Mouse (Mus musculus) G1E (cell line): Measurements from ENCODE around the gene Selenop. TPM values are rescaled to one million over a fixed set of nuclear protein-coding genes. Genes with fewer than 3 reads are reported as not detected.

Experiments used
- ATAC-seq: 2 replicates; pipeline ENCODE4 v1.8.0; 2016; ENCODE audit warnings: mild to moderate bottlenecking; ENCODE audit not compliant: insufficient number of reproducible peaks, poor library complexity, low FRiP score, severe bottlenecking; ENCODE audit errors: extremely low read depth
- DNase-seq: peaks from one replicate; pipeline ENCODE4 v3.0.0; 2012; ENCODE audit warnings: low spot score
- H3K27me3 ChIP-seq: 2 replicates; pipeline ENCODE4 v1.6.1; 2012; ENCODE audit warnings: mild to moderate bottlenecking, low read length, inconsistent platforms; ENCODE audit not compliant: insufficient read depth
- H3K36me3 ChIP-seq: replicated peaks from 2 replicates; pipeline ENCODE3; 2012; ENCODE audit warnings: mild to moderate bottlenecking, inconsistent platforms
- H3K4me1 ChIP-seq: 2 replicates; pipeline ENCODE4 v1.6.1; 2012; ENCODE audit warnings: low read depth, low read length, inconsistent platforms, mixed read lengths; ENCODE audit not compliant: insufficient read depth
- H3K4me3 ChIP-seq: 2 replicates; pipeline ENCODE4 v1.5.1; 2012; ENCODE audit warnings: low read depth, mild to moderate bottlenecking, inconsistent platforms, low read length, moderate library complexity, mixed read lengths
- H3K9me3 ChIP-seq: replicated peaks from 2 replicates; pipeline ENCODE4 v1.6.1; 2012; ENCODE audit warnings: inconsistent platforms
- CTCF ChIP-seq: IDR thresholded peaks from 2 replicates; pipeline ENCODE4 v1.5.1; 2012; ENCODE audit warnings: low read depth, low read length, inconsistent platforms, mixed read lengths
- GATA1 ChIP-seq: IDR thresholded peaks from 2 replicates; pipeline ENCODE4 v1.6.1; 2012; ENCODE audit warnings: borderline replicate concordance, low read length, inconsistent platforms, mixed read lengths
- GATA2 ChIP-seq: IDR thresholded peaks from 2 replicates; pipeline ENCODE4 v1.6.1; 2012; ENCODE audit warnings: low read depth, low read length, inconsistent platforms, borderline replicate concordance
- POLR2AphosphoS5 ChIP-seq: IDR thresholded peaks from 2 replicates; pipeline ENCODE4 v1.6.1; 2012; ENCODE audit warnings: low read depth, low read length, inconsistent platforms; ENCODE audit not compliant: insufficient replicate concordance
- TAL1 ChIP-seq: conservative IDR thresholded peaks from 2 replicates; pipeline ENCODE4 v1.6.1; 2012; ENCODE audit warnings: low read depth, low read length, inconsistent platforms, mixed read lengths
- polyA plus RNA-seq: library from polyadenylated mRNA; stranded (reverse); fragments of >175 nt; gene quantifications from 2 replicates; pipeline ENCODE4 v1.2.3, GENCODE M21; 2012
- total RNA-seq, 2 experiments: library from RNA; stranded (forward) in 1 of 2; stranded (reverse) in 1 of 2; fragments of 200-1000 nt in 1 of 2; fragments of >200 nt in 1 of 2; fragmentation: Nextera tagmentation in 1 of 2; gene quantifications; 2 replicates each; pipeline ENCODE4 v1.2.3; 2014 to 2017

Selenop gene
- total and polyA plus RNA-seq, 3 experiments: 0.49 to 0.90 TPM; not detected in 1

DNA sequence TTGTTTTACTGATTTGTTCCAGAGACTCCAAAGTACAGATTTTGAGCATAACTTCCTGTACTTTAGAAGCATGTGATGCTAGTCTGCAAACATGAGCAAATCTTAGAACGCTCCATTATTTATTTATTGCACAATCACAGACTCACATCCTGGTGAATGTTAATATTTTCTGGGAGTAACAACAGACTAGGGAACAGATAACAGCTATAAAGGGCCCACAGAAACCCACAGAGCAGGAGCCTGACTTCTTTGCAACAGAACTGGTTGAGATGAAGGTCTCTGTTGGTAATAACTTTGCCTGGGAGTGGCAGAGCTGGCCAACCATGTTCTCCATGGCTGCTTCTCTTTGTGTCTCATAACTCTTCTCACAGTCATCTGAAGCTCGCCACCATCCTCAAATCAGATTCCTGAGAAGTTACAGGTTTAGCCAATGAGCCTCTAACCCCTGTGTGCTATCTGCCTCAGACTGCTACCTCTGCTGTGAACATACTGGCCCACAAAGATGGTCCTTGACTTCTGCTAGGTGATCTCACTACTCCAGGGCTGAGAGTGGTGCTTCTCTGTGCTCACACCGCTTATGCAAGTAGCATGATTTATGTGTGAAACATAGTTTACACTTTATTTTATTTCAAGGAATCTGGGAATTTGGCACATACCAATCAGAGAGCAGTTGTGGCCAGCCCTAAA is 17.2 kb upstream of the Selenop start:
- no peaks in the 10 kb centered on the region for H3K27me3 ChIP-seq
- H3K4me1 ChIP-seq: no peaks in the 10 kb centered on the region
- no peaks in the 10 kb centered on the region for H3K9me3 ChIP-seq
- no peak for ATAC-seq
- H3K36me3 ChIP-seq: no peaks in the 10 kb centered on the region
- DNase-seq: no peak
- TF ChIP-seq POLR2AphosphoS5 (no peak), GATA2 (no peak), TAL1 (no peak), GATA1 (no peak), CTCF (no peak)
- no peak overlapping the region for H3K4me3 ChIP-seq

- H3K9me3 ChIP-seq: no peaks in the 10 kb centered on the region
- ATAC-seq: no peak
- TF ChIP-seq CTCF: no peak
- no peak for TF ChIP-seq TAL1
- TF ChIP-seq GATA2: no peak
- TF ChIP-seq GATA1: no peak
- TF ChIP-seq POLR2AphosphoS5: no peak
- no peaks in the 10 kb centered on the region for H3K27me3 ChIP-seq
- no peak for DNase-seq
- H3K4me3 ChIP-seq: no peak overlapping the region
- H3K4me1 ChIP-seq: no peaks in the 10 kb centered on the region
- no peaks in the 10 kb centered on the region for H3K36me3 ChIP-seq
Observed at GRCm38 (mm10) chr15:3251718-3252067, 16.7 kb upstream of the Selenop start.

DNA sequence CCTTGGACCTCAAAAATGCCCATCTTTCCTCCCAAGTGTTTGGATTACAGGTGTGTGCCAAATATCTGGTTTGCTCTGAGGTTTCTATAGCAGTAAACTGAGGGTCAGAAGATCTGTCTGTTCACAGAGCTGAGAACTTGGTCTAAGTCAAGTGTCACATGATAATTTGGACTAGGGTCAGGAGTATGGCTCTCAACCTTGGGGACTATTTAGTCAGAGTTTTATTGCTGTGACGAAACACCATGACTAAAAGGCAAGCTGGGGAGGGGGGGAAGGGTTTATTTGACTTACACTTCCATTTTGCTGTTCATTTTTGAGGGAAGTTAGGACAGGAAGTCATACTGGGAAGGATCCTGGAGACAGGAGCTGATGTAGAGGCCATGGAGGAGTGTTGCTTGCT is 9.3 kb upstream of the Selenop start:
- DNase-seq (no peak), ATAC-seq (no peak)
- H3K36me3 ChIP-seq: no peaks in the 10 kb centered on the region
- TF ChIP-seq CTCF: no peak
- no peaks in the 10 kb centered on the region for H3K27me3 ChIP-seq
- H3K9me3 ChIP-seq: no peaks in the 10 kb centered on the region
- H3K4me3 ChIP-seq: no peak overlapping the region
- H3K4me1 ChIP-seq: no peaks in the 10 kb centered on the region

GRCm38 (mm10) chr15:3260309-3260708 is 8.0 kb upstream of the Selenop start:
- H3K9me3 ChIP-seq: no peaks in the 10 kb centered on the region
- H3K27me3 ChIP-seq: no peaks in the 10 kb centered on the region
- TF ChIP-seq GATA1 (no peak), TAL1 (no peak), POLR2AphosphoS5 (no peak)
- H3K4me1 ChIP-seq: no peaks in the 10 kb centered on the region
- no peak for DNase-seq
- no peaks in the 10 kb centered on the region for H3K36me3 ChIP-seq
- ATAC-seq: no peak
- H3K4me3 ChIP-seq: no peak overlapping the region

- Histone ChIP-seq H3K4me1 (no peaks in the 10 kb centered on the region), H3K4me3 (no peak overlapping the region), H3K36me3 (no peaks in the 10 kb centered on the region), H3K9me3 (no peaks in the 10 kb centered on the region), H3K27me3 (no peaks in the 10 kb centered on the region)
- ATAC-seq: no peak
- no peak for DNase-seq
- TF ChIP-seq CTCF: no peak
- TF ChIP-seq POLR2AphosphoS5: no peak
- TF ChIP-seq TAL1: no peak
- no peak for TF ChIP-seq GATA2
- no peak for TF ChIP-seq GATA1
Observed at GRCm38 (mm10) chr15:3262883-3263282, 5.5 kb upstream of the Selenop start.

DNA sequence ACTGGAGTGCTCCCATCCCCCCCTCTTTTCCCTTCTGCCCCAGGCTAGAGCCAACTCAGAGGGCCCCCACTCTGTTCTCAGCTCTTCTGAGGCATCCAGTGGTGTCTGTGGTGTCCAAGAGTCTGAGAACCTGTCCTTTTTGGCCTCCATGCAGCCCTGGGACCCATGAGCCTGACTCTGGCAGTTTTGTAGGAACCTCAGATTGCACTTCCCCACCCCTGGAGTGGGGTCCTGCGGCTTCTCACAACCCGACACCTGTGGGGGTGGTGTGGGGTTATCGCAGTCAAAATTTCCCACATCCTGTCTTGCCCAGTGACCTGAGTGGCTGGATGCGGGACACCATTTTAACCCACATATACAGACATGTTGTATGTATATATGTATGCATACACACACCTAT is 4.1 kb upstream of the Selenop start:
- H3K27me3 ChIP-seq: no peaks in the 10 kb centered on the region
- no peaks in the 10 kb centered on the region for H3K4me1 ChIP-seq
- no peak overlapping the region for H3K4me3 ChIP-seq
- ATAC-seq (no peak), DNase-seq (no peak)
- H3K36me3 ChIP-seq: no peaks in the 10 kb centered on the region
- TF ChIP-seq CTCF: no peak
- TF ChIP-seq GATA2: no peak
- no peak for TF ChIP-seq POLR2AphosphoS5
- no peak for TF ChIP-seq GATA1
- TF ChIP-seq TAL1: no peak
- H3K9me3 ChIP-seq: no peaks in the 10 kb centered on the region

GRCm38 (mm10) chr15:3264828-3265227 is 3.5 kb upstream of the Selenop start:
- no peaks in the 10 kb centered on the region for H3K36me3 ChIP-seq
- no peaks in the 10 kb centered on the region for H3K27me3 ChIP-seq
- no peaks in the 10 kb centered on the region for H3K9me3 ChIP-seq
- no peak for ATAC-seq
- TF ChIP-seq TAL1: no peak
- no peak for TF ChIP-seq CTCF
- no peak for TF ChIP-seq GATA1
- no peak for TF ChIP-seq POLR2AphosphoS5
- no peak for TF ChIP-seq GATA2
- H3K4me1 ChIP-seq: no peaks in the 10 kb centered on the region
- H3K4me3 ChIP-seq: no peak overlapping the region
- DNase-seq: no peak
